Mouse (Mus musculus): ENCODE data around the gene Endog.
"Not testable (repeated sequence)": the region's sequence is repeated elsewhere in the genome, so short reads cannot be mapped to it uniquely, and the experiment has no call there.

The Endog gene

DNA sequence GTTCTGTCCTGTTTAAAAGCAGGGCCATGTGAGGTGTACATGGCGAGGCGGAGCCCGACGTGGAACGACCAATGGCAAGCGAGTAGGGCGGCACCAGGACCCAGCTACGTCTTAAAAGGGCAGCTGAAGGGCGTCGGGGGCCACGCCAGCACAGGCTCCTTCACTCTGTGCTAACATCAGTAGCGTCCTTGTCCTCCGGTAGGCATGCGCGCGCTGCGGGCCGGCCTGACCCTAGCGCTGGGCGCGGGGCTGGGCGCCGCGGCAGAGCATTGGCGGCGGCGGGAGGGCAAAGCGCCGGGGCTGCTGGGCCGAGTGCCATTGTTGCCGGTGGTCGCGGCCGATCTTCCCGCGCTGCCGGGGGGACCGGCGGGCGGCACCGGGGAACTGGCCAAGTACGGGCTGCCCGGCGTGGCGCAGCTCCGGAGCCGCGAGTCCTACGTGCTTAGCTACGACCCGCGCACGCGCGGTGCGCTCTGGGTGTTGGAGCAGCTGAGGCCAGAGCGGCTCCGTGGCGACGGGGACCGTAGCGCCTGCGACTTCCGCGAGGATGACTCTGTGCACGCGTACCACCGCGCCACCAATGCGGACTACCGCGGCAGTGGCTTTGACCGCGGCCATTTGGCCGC lies at the start of gene Endog:
Gene Endog, plus strand, starts transcription at position 123 of the 626 bp plus-strand sequence.
- DNase-seq: peak; percentile 93

DNA sequence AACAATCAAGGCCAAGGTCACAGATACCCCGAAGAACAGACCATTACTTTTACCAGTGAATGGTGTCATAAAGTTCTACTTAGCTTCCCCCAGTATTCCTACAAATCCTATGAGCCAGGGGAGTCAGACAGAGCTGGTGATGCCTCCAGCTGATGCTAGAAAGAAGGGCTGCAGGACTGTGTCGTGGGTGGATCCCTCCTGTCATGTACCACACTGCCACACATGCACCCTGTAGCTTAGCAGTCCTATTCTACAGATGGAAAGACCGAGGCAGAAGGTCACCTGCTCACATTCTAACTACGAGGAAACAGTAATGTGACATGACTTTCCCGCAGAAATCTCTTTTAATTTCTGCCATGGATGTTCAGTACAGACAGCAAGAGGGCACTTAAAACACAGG lies 48.5 kb upstream of the Endog start:
- no peak for DNase-seq

DNA sequence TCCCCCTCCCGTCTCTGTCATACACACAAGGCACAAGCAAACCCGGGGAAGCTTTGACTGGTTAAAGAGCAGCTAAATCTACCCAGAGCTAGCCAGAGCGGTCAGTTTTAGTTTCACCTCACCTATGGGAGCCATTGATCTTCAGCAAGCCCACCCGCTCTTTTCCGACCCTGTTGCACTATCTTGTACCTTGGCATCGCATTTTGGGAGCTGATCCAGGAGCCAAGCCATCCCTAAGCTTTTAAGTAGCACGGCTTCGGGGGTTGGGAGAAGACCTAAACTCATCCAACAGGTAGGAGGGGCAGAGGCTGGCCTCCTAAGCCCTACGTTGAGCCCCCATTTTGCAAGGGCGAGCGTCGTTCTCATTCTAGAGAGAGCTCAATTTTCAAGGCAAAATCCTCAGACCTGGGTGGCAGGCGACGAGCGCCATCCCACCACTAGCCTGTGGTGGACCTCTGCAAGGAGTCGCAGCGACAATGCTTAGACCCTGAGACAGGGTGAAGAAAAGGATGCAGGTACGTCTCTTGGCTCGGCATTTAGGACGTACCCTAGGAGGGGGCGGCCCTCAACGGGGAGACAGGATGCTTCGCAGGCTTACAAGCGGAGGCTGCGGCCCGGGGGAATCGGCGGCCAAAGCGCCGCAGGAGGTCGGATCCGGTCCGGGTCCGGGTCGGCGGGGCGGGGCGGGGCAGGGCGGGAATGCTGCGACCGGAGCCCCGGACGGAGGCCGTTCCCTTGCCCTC lies 47.4 kb upstream of the Endog start:
- DNase-seq: peak in 1 of 2 experiments; percentile 26

- DNase-seq: peak; percentile 94 to 96
Observed at GRCm38 (mm10) chr2:30124472-30125274, 46.6 kb upstream of the Endog start, which contains the start of gene Zer1. TSS of gene Zer1 (minus strand) at chr2:30124585.

DNA sequence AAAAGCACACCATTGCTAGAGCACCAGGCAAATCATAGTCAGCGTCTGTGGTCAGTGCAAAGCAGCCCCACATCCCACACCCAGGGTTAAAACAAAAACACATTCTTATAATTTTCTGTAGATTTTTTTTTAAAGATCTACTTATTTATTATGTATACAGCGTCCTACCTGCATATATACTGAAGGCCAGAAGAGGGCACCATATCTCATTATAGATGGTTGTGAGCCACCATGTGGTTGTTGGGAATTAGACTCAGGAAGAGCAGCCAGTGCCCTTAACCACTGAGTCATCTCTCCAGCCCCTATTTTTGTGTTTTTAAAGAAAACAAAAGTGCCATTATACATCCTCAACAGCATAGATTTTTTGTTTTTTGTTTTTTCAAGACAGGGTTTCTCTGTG lies 42.5 kb upstream of the Endog start:
- DNase-seq: peak in 1 of 2 experiments; percentile 48

DNA sequence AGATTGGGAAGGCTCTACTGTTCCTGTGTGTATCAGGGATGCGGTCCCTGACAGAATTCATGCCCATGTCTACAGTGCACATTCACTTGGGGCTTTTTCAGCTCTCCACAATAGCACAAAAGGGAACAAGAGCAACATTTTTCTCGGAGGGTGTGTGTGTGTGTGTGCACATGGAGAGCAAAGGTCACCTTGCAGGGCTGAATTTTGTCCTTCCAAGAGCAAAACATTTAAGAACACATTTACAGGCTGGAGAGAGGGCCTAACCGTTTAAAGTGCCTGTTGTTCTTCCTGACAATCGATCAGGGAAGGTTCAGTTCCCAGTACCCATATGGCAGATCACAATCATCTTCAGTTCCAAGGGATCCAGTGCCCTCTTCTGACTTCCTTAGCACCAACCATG lies 41.1 kb upstream of the Endog start:
- no peak for DNase-seq

DNA sequence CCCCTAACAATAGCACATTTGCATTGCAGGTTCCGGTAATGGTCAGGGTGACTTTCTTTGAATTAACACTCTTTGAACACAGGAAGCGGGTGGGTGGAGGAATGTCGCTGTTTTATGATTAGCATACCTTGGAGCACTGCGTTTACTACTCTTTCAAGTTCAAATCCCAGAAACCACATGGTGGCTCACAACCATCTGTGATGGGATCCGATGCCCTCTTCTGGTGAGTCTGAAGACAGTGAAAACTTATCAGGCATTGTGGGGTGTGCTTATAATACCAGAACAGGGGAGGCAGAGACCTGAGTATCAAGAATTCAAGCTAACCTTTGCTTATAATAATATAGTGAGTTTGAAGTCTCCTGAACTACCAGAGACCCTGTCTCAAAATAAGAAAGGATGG lies 40.1 kb upstream of the Endog start:
- DNase-seq: not testable (repeated sequence)

DNA sequence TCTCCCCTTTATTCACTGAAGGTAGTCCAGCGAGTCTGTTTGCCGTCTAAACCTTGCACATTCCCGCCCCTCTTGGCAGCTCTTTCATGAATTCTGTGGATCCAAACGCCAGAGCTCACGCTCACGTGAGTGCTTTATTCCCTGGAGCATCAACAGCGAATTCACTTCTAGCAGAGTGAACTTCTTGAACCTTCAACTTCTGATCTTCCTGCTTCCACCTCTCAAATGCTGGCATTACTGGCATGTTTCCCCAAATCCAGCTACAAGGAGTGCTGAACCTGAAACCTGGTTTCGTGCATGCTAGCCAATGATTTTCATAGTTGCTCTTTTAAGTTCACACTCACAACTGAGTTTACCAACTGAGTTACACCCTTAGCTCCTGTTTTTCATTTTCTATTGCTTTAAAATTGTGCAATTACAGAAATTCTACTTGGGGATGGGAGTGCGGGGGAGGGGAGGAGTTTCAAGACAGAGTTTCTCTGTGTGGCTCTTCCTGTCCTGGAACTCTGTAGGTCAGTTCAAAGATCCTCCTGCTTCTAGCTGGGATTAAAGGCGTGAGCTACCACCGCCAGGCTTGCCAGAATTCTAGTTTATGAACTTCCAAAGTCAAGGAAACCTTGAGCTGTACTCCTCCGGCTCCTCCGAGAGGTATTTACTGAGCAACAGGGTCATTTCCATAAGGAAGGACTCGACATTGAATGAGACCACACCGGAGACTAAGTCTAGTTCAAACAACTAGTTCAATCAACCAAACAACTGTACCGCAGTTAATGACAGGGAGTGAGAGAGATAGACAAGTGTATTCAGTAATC lies 38.3 kb upstream of the Endog start:
- no peak for DNase-seq

DNA sequence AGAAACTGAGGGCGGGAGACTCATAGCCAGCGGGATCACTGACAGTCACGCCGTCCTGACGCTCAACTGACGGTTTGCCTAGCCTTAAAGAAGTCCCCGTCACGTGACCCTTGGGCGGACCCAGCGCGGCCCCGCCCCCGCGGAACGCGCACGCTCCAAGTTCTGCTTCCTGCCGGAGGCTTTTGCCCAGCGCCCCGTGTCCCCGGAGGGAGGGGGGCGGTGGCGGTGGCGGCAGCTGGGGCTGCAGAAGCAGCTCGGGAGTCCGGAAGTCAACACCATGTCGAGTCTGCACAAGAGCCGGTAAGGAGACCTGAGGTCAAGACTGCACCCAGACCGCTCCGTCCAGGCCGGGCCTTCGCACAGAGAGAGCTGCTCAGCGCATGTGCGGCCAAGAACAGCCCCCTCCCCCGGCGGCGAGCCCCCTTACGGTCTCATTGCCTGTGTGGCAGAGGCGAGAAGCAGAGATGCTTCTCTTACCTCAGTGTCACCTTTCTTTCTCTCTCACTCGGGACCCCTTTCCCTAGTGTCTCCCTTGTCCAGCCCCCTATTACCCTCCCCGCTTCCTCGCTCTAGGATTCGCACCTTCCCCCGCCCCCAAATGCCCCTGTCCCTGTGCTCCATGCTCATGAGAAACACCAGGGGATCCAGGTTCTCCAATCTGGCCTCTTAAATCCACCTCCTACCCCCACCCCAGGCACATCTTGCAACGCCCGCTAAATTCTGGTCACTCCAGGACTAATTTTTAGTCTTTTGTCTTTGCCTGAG lies 37.5 kb upstream of the Endog start, which contains the start of gene Tbc1d13:
Gene Tbc1d13, plus strand, starts transcription at position 134 of the 765 bp plus-strand sequence.
- peak; percentile 96 to 98 for DNase-seq

DNA sequence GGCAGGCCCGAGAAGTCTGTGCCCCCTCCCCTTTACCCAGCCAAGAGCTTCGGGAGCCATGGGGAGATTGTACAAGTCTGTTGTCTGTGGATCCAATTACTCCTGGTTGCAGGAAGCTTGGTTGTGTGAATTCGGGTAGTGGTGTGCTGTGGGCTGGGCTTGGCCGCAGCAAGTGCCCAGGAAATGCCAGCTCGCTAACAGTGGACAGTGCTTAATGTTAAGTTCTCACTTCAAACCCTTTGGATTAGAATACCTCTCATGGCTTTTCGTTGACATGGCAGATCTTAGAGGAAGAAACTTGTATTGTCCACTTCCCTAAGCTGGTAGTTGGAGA lies 36.9 kb upstream of the Endog start:
- no peak for DNase-seq

DNA sequence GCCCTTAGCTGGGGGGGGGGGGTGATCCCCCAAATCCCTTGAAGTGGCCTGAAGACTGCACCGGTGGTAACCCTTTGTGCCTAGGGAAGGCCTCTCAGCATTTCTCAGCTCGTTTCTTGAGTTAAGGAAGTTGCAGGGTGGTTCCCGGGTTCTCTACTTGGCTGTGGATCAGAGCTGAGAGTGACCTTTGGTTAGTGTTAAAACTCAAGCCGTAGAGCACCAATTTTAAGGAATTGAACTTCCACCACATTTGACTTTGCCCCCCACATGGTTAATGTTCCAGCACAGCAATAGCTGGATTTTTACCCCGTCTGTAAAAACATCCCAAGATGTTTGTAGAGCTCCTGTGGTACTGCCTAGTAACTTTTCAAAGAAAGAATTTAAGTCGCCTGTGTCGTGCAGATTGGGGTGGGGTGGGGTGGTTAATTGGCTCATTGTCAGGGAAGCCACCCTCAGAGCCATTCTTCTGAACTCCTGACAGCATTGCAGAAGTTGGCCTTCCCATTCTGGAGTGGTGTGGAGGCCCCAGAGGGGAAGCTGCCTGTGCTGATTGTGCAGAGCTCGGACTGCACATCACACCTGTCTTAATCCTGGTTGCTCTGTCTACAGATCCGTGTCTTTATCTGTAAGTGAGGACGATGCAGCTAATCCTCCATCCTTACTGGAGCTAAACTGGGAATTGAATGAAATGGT lies 36.2 kb upstream of the Endog start:
- DNase-seq: no peak

GRCm38 (mm10) chr2:30136458-30136857 lies 34.8 kb upstream of the Endog start:
- no peak for DNase-seq

- peak; percentile 78 for DNase-seq
Observed at GRCm38 (mm10) chr2:30140021-30140420, 31.3 kb upstream of the Endog start.

DNA sequence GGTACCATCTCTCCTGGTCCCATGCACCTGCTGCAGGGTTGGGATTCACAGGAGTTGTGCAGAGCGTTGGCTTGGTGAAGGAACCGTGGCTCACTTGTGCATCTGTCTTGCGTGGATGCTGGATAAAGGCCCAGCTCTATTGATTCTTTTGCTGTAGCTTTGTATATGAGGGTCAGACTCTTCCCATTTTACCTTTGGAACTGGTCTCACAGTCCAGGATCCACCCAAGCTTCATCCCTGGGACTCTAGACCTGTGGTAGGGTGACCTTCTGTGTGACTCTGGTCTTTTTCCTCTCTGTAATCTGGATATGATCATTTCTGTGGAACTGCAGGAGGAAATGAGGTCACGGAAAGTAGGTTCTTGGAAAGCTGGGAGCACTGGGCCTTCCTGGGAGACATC lies 26.9 kb upstream of the Endog start:
- DNase-seq: no peak

GRCm38 (mm10) chr2:30147466-30147865 lies 23.8 kb upstream of the Endog start:
- DNase-seq: no peak

- DNase-seq: no peak
Observed at GRCm38 (mm10) chr2:30151840-30152239, 19.5 kb upstream of the Endog start.

DNA sequence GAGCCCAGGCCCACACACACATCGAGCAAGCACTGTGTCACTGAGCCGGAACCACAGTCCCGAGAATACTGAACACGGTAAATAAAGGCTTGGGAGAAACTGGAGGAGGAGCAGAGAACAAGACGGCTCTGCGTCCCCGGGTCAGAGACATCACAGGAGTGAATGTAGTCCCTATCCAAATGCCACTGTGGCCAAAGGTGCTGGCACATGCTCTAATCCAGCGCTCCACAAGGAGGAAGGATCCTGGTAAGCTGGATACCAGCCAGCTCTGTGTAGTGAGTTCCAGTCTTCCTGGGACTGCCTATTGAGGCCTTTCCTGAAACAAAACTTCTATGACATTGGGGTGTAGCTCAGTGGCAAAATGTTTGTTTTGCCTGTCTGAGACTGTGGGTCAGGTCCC lies 18.7 kb upstream of the Endog start:
- DNase-seq: no peak

DNA sequence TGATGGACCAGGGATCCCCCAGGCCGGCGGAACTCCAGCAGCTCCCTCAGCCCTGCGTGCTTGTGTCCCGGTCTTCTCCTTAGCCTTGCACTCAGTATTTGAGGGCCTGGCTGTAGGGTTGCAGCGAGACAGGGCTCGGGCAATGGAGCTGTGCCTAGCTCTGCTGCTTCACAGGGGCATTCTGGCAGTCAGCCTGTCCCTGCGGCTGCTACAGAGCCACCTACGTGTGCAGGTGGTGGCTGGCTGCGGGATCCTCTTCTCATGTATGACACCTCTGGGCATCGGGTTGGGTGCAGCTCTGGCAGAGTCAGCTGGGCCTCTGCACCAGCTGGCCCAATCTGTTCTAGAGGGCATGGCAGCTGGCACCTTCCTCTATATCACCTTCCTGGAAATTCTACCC lies 11.4 kb upstream of the Endog start:
- DNase-seq: not testable (repeated sequence)

DNA sequence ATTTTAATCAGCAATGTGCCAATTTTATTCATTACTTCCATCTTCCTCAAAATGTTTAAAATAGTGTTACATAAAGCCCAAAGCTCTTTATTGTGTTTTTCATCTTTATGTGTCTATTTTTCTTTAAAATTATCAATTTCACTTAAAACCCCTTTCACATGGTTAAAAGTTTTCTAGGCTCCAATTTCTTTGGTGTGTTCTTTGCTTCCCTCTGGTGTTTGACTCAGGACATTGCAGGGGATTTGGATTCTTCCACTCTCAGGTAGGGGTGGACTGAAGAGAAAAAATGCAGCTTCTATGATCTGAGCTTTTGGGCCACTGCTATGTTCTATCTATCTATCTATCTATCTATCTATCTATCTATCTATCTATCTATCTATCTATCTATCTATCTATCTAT lies 9.5 kb upstream of the Endog start:
- peak in 1 of 2 experiments; percentile 44 for DNase-seq

- DNase-seq: no peak
Observed at GRCm38 (mm10) chr2:30164340-30164932, 6.9 kb upstream of the Endog start.

- no peak for DNase-seq
Observed at GRCm38 (mm10) chr2:30166677-30167076, 4.6 kb upstream of the Endog start.

Measured in cerebellum, postnatal 36 days (tissue).